ENCODE assay signal across 30 mouse cellular contexts in genomic region chr1:133327094-133327493, GRCm38 (mm10). TPM values are rescaled to one million over a fixed set of nuclear protein-coding genes. Genes with fewer than 3 reads are reported as not detected.
DNase-seq lines count a peak whose midpoint lies in the region; ATAC-seq and TF ChIP-seq lines count a peak whose summit lies in the region.
"Had no signal": no experiment of that assay in that cellular context is flagged by ENCODE, and none has a peak within 500 bp of the region (broad histone marks: within the 10 kb centered on the region; RNA-seq: fewer than 3 reads in every experiment).

No protein-coding gene starts in this region.

- no peak overlapping the region for H3K27ac ChIP-seq in intestine, postnatal 0 days (ENCODE audit: low read depth, low read length)
- no peak overlapping the region for H3K27ac ChIP-seq in intestine, embryonic 15.5 days
- no peak overlapping the region for H3K27ac ChIP-seq in lung, embryonic 14.5 days (ENCODE audit: low read depth)
- H3K27ac ChIP-seq in ES-Bruce4 (ENCODE audit: insufficient read depth, low read length): no peak overlapping the region
- no peak overlapping the region for H3K27ac ChIP-seq in stomach, postnatal 0 days (replicated peaks)
- H3K27ac ChIP-seq: embryonic facial prominence, embryonic 12.5 days; forebrain, embryonic 15.5 days; heart, embryonic 13.5 days; hindbrain, embryonic 14.5 days; limb, embryonic 13.5 days; midbrain, embryonic 10.5 days; neural tube, embryonic 13.5 days; stomach, embryonic 15.5 days had no signal

- no peak for TF ChIP-seq POLR2A in ES-Bruce4 (IDR thresholded peaks at IDR 0.05; ENCODE audit: insufficient read depth, low read length)

- H3K27me3 ChIP-seq in intestine, postnatal 0 days (replicated peaks; ENCODE audit: control insufficient read depth, insufficient read depth, low read length): no peaks in the 10 kb centered on the region; the same call in 1 of the 2 replicates
- H3K27me3 ChIP-seq in intestine, embryonic 15.5 days (replicated peaks): peaks cover 5% of the 10 kb centered on the region
- peaks cover 7% of the 10 kb centered on the region; the same call in 1 of the 2 replicates for H3K27me3 ChIP-seq in lung, embryonic 14.5 days (ENCODE audit: insufficient read depth, low read length)
- H3K27me3 ChIP-seq in ES-Bruce4 (ENCODE audit: control insufficient read depth, insufficient read depth, low read length, poor library complexity, severe bottlenecking): no peaks in the 10 kb centered on the region
- H3K27me3 ChIP-seq in stomach, postnatal 0 days (ENCODE audit: control insufficient read depth, insufficient read depth, low read length): peaks cover 3% of the 10 kb centered on the region; the same call in 1 of the 2 replicates
- H3K27me3 ChIP-seq: forebrain, embryonic 15.5 days had no signal

- ATAC-seq in intestine, postnatal 0 days: no peak
- no peak for ATAC-seq in intestine, embryonic 15.5 days
- no peak for ATAC-seq in lung, embryonic 14.5 days (ENCODE audit: insufficient read depth)
- no peak for ATAC-seq in stomach, postnatal 0 days (ENCODE audit: low FRiP score, low TSS enrichment)
- ATAC-seq: forebrain, embryonic 15.5 days; midbrain, embryonic 16.5 days had no signal

- no peaks in the 10 kb centered on the region; the same call in 1 of the 2 replicates for H3K4me1 ChIP-seq in intestine, postnatal 0 days (replicated peaks; ENCODE audit: control insufficient read depth, insufficient read depth, low read length)
- H3K4me1 ChIP-seq in intestine, embryonic 15.5 days (replicated peaks): peaks cover 8% of the 10 kb centered on the region
- H3K4me1 ChIP-seq in lung, embryonic 14.5 days (ENCODE audit: insufficient read depth): peaks cover 19% of the 10 kb centered on the region; the same call in 1 of the 2 replicates
- H3K4me1 ChIP-seq in ES-Bruce4 (ENCODE audit: control insufficient read depth, insufficient read depth, low read length): no peaks in the 10 kb centered on the region
- H3K4me1 ChIP-seq in stomach, postnatal 0 days (replicated peaks; ENCODE audit: control insufficient read depth, insufficient read depth): no peaks in the 10 kb centered on the region

- no peak for TF ChIP-seq EP300 in ES-Bruce4 (IDR thresholded peaks at IDR 0.05; ENCODE audit: insufficient read depth, low read depth, low read length)
- no peak for TF ChIP-seq EP300 in stomach, postnatal 0 days (optimal IDR thresholded peaks at IDR 0.05)

- no peaks in the 10 kb centered on the region for H3K9me3 ChIP-seq in intestine, postnatal 0 days (ENCODE audit: control insufficient read depth)
- no peaks in the 10 kb centered on the region for H3K9me3 ChIP-seq in intestine, embryonic 15.5 days
- no peaks in the 10 kb centered on the region for H3K9me3 ChIP-seq in lung, embryonic 14.5 days (ENCODE audit: low read depth, low read length)
- no peaks in the 10 kb centered on the region for H3K9me3 ChIP-seq in ES-Bruce4 (replicated peaks; ENCODE audit: control insufficient read depth, insufficient read depth, low read length, poor library complexity, severe bottlenecking)
- H3K9me3 ChIP-seq in stomach, postnatal 0 days (ENCODE audit: control insufficient read depth, low read length): no peaks in the 10 kb centered on the region
- H3K9me3 ChIP-seq: embryonic facial prominence, embryonic 12.5 days; forebrain, embryonic 15.5 days; G1E; heart, embryonic 13.5 days; limb, embryonic 13.5 days; midbrain, embryonic 10.5 days; neural tube, embryonic 13.5 days; stomach, embryonic 15.5 days had no signal

- no peak for DNase-seq in lung, embryonic 14.5 days
- DNase-seq in lung, postnatal 25 days (ENCODE audit: low spot score): no peak
- no peak for DNase-seq in stomach, postnatal 0 days (ENCODE audit: low spot score)
- no peak for DNase-seq in spleen, postnatal 10 days (ENCODE audit: low spot score in 2 of 2)
- DNase-seq: adrenal gland, postnatal 14 days; cerebellum, adult 11 months; cerebellum, adult 9-11 months; embryo, embryonic 11 days; gastrocnemius, postnatal 10 days; heart, postnatal 10 days; kidney, adult 18-20 months; kidney, postnatal 4 days; lung, postnatal 14 days; thymus, postnatal 25 days had no signal

- H3K4me2 ChIP-seq in intestine, postnatal 0 days (replicated peaks; ENCODE audit: low read depth): no peak overlapping the region
- no peak overlapping the region for H3K4me2 ChIP-seq in intestine, embryonic 15.5 days (replicated peaks)
- H3K4me2 ChIP-seq in lung, embryonic 14.5 days: no peak overlapping the region
- no peak overlapping the region for H3K4me2 ChIP-seq in stomach, postnatal 0 days (replicated peaks; ENCODE audit: low read depth)
- H3K4me2 ChIP-seq: embryonic facial prominence, embryonic 12.5 days; forebrain, embryonic 15.5 days; heart, embryonic 13.5 days; hindbrain, embryonic 14.5 days; limb, embryonic 13.5 days; neural tube, embryonic 13.5 days; stomach, embryonic 15.5 days had no signal

- no peak overlapping the region for H3K9ac ChIP-seq in intestine, postnatal 0 days (ENCODE audit: low read depth, low read length)
- H3K9ac ChIP-seq in intestine, embryonic 15.5 days: no peak overlapping the region
- H3K9ac ChIP-seq in lung, embryonic 14.5 days: no peak overlapping the region
- no peak overlapping the region for H3K9ac ChIP-seq in ES-Bruce4 (ENCODE audit: low read depth, poor library complexity, severe bottlenecking)
- no peak overlapping the region for H3K9ac ChIP-seq in stomach, postnatal 0 days (ENCODE audit: low read length)
- H3K9ac ChIP-seq: embryonic facial prominence, embryonic 12.5 days; forebrain, embryonic 15.5 days; heart, embryonic 13.5 days; hindbrain, embryonic 14.5 days; limb, embryonic 13.5 days; neural tube, embryonic 13.5 days; stomach, embryonic 15.5 days had no signal

- WGBS in intestine, postnatal 0 days: 68% methylated on average over 5 of the region's 5 CpGs
- WGBS in intestine, embryonic 15.5 days: 61% methylated on average over 5 of the region's 5 CpGs
- 56% methylated on average over 5 of the region's 5 CpGs for WGBS in lung, embryonic 14.5 days
- 67% methylated on average over 5 of the region's 5 CpGs for WGBS in stomach, postnatal 0 days

- H3K4me3 ChIP-seq in intestine, postnatal 0 days (ENCODE audit: low read depth, low read length): no peak overlapping the region
- no peak overlapping the region for H3K4me3 ChIP-seq in intestine, embryonic 15.5 days (replicated peaks)
- H3K4me3 ChIP-seq in lung, embryonic 14.5 days (ENCODE audit: low read depth, low read length): no peak overlapping the region
- no peak overlapping the region for H3K4me3 ChIP-seq in ES-Bruce4 (ENCODE audit: low read depth, low read length)
- H3K4me3 ChIP-seq in stomach, postnatal 0 days (ENCODE audit: low read depth, low read length): no peak overlapping the region
- H3K4me3 ChIP-seq: embryonic facial prominence, embryonic 12.5 days; forebrain, embryonic 15.5 days; heart, embryonic 13.5 days; limb, embryonic 13.5 days; midbrain, embryonic 10.5 days; neural tube, embryonic 13.5 days; stomach, embryonic 15.5 days had no signal

- peak; percentile 54 for TF ChIP-seq CTCF in intestine, postnatal 0 days (IDR thresholded peaks at IDR 0.05; ENCODE audit: low read depth)
- TF ChIP-seq CTCF in lung, embryonic 14.5 days (IDR thresholded peaks at IDR 0.05; ENCODE audit: low read depth): 0 out of 2 replicates have a peak, but pooled peaks have one; percentile 9
- peak; percentile 61 for TF ChIP-seq CTCF in ES-Bruce4 (IDR thresholded peaks at IDR 0.05; ENCODE audit: low read depth, low read length)
- TF ChIP-seq CTCF in stomach, postnatal 0 days (IDR thresholded peaks at IDR 0.05; ENCODE audit: low read depth): peak; percentile 39

- H3K36me3 ChIP-seq in intestine, postnatal 0 days (ENCODE audit: control insufficient read depth, insufficient read depth): no peaks in the 10 kb centered on the region
- H3K36me3 ChIP-seq in intestine, embryonic 15.5 days: no peaks in the 10 kb centered on the region
- no peaks in the 10 kb centered on the region for H3K36me3 ChIP-seq in lung, embryonic 14.5 days (ENCODE audit: insufficient read depth)
- no peaks in the 10 kb centered on the region for H3K36me3 ChIP-seq in ES-Bruce4 (ENCODE audit: control insufficient read depth, insufficient read depth, low read length, poor library complexity, severe bottlenecking)
- H3K36me3 ChIP-seq in stomach, postnatal 0 days (ENCODE audit: control insufficient read depth, insufficient read depth, low read length): no peaks in the 10 kb centered on the region
- H3K36me3 ChIP-seq: embryonic facial prominence, embryonic 12.5 days; forebrain, embryonic 15.5 days; G1E; heart, embryonic 13.5 days; limb, embryonic 13.5 days; midbrain, embryonic 10.5 days; neural tube, embryonic 13.5 days; stomach, embryonic 15.5 days had no signal

RNA-seq across cellular contexts. Expression of gene Kiss1, which starts 5.4 kb away (rescaled TPM):
- polyA plus RNA-seq in intestine, postnatal 0 days (2015; fragmentation: Nextera tagmentation; extraction: Ambion mirVana): not detected in 2 replicates
- polyA plus RNA-seq in intestine, embryonic 15.5 days (2015; fragmentation: Nextera tagmentation; extraction: Ambion mirVana): not detected in 2 replicates
- 6.6 and 7.1 TPM in 2 replicates for polyA plus RNA-seq in lung, embryonic 14.5 days (2014; fragmentation: Nextera tagmentation; extraction: Ambion mirVana)
- polyA plus RNA-seq in ES-Bruce4 (2011; ENCODE audit: insufficient read depth, insufficient read length, low read depth, missing spikeins): not detected in 2 replicates
- not detected in 2 replicates for polyA plus RNA-seq in stomach, postnatal 0 days (2015; fragmentation: Nextera tagmentation; extraction: Ambion mirVana)
- polyA plus RNA-seq: embryonic facial prominence, embryonic 12.5 days; forebrain, embryonic 15.5 days; G1E; gonadal fat pad, adult 2 months; heart, embryonic 13.5 days; hindbrain, embryonic 14.5 days; kidney, embryonic 16.5 days; limb, embryonic 13.5 days; liver, embryonic 16.5 days; midbrain, embryonic 10.5 days; midbrain, embryonic 16.5 days; neural tube, embryonic 13.5 days; stomach, embryonic 15.5 days had no signal

RNA-seq across cellular contexts. Expression of gene Golt1a, which starts 17.5 kb away (rescaled TPM):
- 164 and 187 TPM in 2 replicates for polyA plus RNA-seq in intestine, postnatal 0 days (2015; fragmentation: Nextera tagmentation; extraction: Ambion mirVana)
- 18.2 and 23.8 TPM in 2 replicates for polyA plus RNA-seq in intestine, embryonic 15.5 days (2015; fragmentation: Nextera tagmentation; extraction: Ambion mirVana)
- polyA plus RNA-seq in lung, embryonic 14.5 days (2014; fragmentation: Nextera tagmentation; extraction: Ambion mirVana): 0.55 and 1.1 TPM in 2 replicates
- polyA plus RNA-seq in ES-Bruce4 (2011; ENCODE audit: insufficient read depth, insufficient read length, low read depth, missing spikeins): not detected in 2 replicates
- 7.6 and 10.8 TPM in 2 replicates for polyA plus RNA-seq in stomach, postnatal 0 days (2015; fragmentation: Nextera tagmentation; extraction: Ambion mirVana)
- polyA plus RNA-seq: embryonic facial prominence, embryonic 12.5 days; G1E; hindbrain, embryonic 14.5 days; limb, embryonic 13.5 days; midbrain, embryonic 10.5 days; midbrain, embryonic 16.5 days; neural tube, embryonic 13.5 days had no signal

RNA-seq across cellular contexts. Expression of gene Ren1, which starts 23.2 kb away (rescaled TPM):
- 4.3 and 5.7 TPM in 2 replicates for polyA plus RNA-seq in intestine, postnatal 0 days (2015; fragmentation: Nextera tagmentation; extraction: Ambion mirVana)
- polyA plus RNA-seq in intestine, embryonic 15.5 days (2015; fragmentation: Nextera tagmentation; extraction: Ambion mirVana): 2.7 and 8.5 TPM in 2 replicates
- polyA plus RNA-seq in lung, embryonic 14.5 days (2014; fragmentation: Nextera tagmentation; extraction: Ambion mirVana): 0.80 and 0.86 TPM in 2 replicates
- not detected in 2 replicates for polyA plus RNA-seq in ES-Bruce4 (2011; ENCODE audit: insufficient read depth, insufficient read length, low read depth, missing spikeins)
- 2.9 and 6.1 TPM in 2 replicates for polyA plus RNA-seq in stomach, postnatal 0 days (2015; fragmentation: Nextera tagmentation; extraction: Ambion mirVana)
- polyA plus RNA-seq: forebrain, embryonic 15.5 days; G1E; midbrain, embryonic 10.5 days; midbrain, embryonic 16.5 days had no signal

RNA-seq across cellular contexts. Expression of gene Etnk2, which starts 36.3 kb away (rescaled TPM):
- 6.0 and 6.2 TPM in 2 replicates for polyA plus RNA-seq in intestine, postnatal 0 days (2015; fragmentation: Nextera tagmentation; extraction: Ambion mirVana)
- 3.3 and 3.5 TPM in 2 replicates for polyA plus RNA-seq in intestine, embryonic 15.5 days (2015; fragmentation: Nextera tagmentation; extraction: Ambion mirVana)
- 2.8 and 3.7 TPM in 2 replicates for polyA plus RNA-seq in lung, embryonic 14.5 days (2014; fragmentation: Nextera tagmentation; extraction: Ambion mirVana)
- polyA plus RNA-seq in ES-Bruce4 (2011; ENCODE audit: insufficient read depth, insufficient read length, low read depth, missing spikeins): 3.3 and 3.4 TPM in 2 replicates
- 2.8 and 4.2 TPM in 2 replicates for polyA plus RNA-seq in stomach, postnatal 0 days (2015; fragmentation: Nextera tagmentation; extraction: Ambion mirVana)
- polyA plus RNA-seq: G1E had no signal

Comparison
In these comparisons a context has a peak if more than half of its experiments do, and no peak if none do; other contexts are left out.
1. CTCF ChIP-seq: peak in every context shown above with its lines; median percentile 61 in ES-Bruce4; 54 in intestine, postnatal 0 days; 39 in stomach, postnatal 0 days; 9 in lung, embryonic 14.5 days.